Mouse (Mus musculus) mouse embryonic stem cell (cell line): Measurements from ENCODE around the gene 4933405L10Rik.

Experiments
- in situ Hi-C, 2 experiments: fragments of 300-500 bp; cut with MboI; formaldehyde crosslinking; loops; 1 replicate in 1 of 2; 3 replicates in 1 of 2; pipeline ENCODE4 v1.14.3; 2019 to 2020; ENCODE audit warnings: low sequenced_read_pairs in 2 of 2, low pct_unique_long_range_greater_than_20kb in 1 of 2, mixed read lengths in 1 of 2; ENCODE audit not compliant: unreplicated experiment in 1 of 2

4933405L10Rik gene

GRCm38 (mm10) chr8:105707498-105708403, at the start of gene 4933405L10Rik, which contains the start of gene Enkd1:
4933405L10Rik (plus strand) TSS chr8:105707655.
Enkd1 (minus strand) TSS chr8:105708210.
- in situ Hi-C loops, result no loop called here

- in situ Hi-C loops, result no loop called here
These were observed 46.3 kb upstream of the 4933405L10Rik start for GRCm38 (mm10) chr8:105661167-105661566.

GRCm38 (mm10) chr8:105677891-105678290, 29.6 kb upstream of the 4933405L10Rik start:
- in situ Hi-C loops, result no loop called here

- in situ Hi-C loops, result no loop called here
These were observed 22.1 kb upstream of the 4933405L10Rik start for GRCm38 (mm10) chr8:105685325-105685724.

GRCm38 (mm10) chr8:105685796-105686308, 21.6 kb upstream of the 4933405L10Rik start, which contains the start of gene Carmil2:
Carmil2 (plus strand) TSS chr8:105686274.
- in situ Hi-C loops, result no loop called here

GRCm38 (mm10) chr8:105686551-105686950, 20.9 kb upstream of the 4933405L10Rik start:
- in situ Hi-C loops, result no loop called here

- in situ Hi-C loops, result no loop called here
These were observed 19.9 kb upstream of the 4933405L10Rik start for GRCm38 (mm10) chr8:105687512-105687911.

- in situ Hi-C loops, result no loop called here
These were observed 19.2 kb upstream of the 4933405L10Rik start for GRCm38 (mm10) chr8:105688242-105688752.

- in situ Hi-C loops, result no loop called here
These were observed 18.0 kb upstream of the 4933405L10Rik start for GRCm38 (mm10) chr8:105689256-105689982.

- in situ Hi-C loops, result no loop called here
These were observed 17.5 kb upstream of the 4933405L10Rik start for GRCm38 (mm10) chr8:105689983-105690360.

GRCm38 (mm10) chr8:105690978-105691377, 16.5 kb upstream of the 4933405L10Rik start:
- in situ Hi-C loops, result no loop called here

GRCm38 (mm10) chr8:105692449-105693182, 14.8 kb upstream of the 4933405L10Rik start:
- in situ Hi-C loops, result no loop called here

GRCm38 (mm10) chr8:105693648-105694047, 13.8 kb upstream of the 4933405L10Rik start:
- in situ Hi-C loops, result no loop called here

GRCm38 (mm10) chr8:105694051-105694799, 13.2 kb upstream of the 4933405L10Rik start:
- in situ Hi-C loops, result no loop called here

GRCm38 (mm10) chr8:105695080-105695780, 12.2 kb upstream of the 4933405L10Rik start:
- in situ Hi-C loops, result no loop called here

- in situ Hi-C loops, result no loop called here
These were observed 10.2 kb upstream of the 4933405L10Rik start for GRCm38 (mm10) chr8:105697196-105697780.

GRCm38 (mm10) chr8:105698734-105699133, 8.7 kb upstream of the 4933405L10Rik start:
- in situ Hi-C loops, result no loop called here
